Mouse (Mus musculus) 3134 (cell line): ENCODE measurements around the gene Taar7b.

Experiments used
- DNase-seq: peaks from one replicate; pipeline ENCODE4 v3.0.0-alpha.2; 2011; ENCODE audit warnings: low spot score; ENCODE audit not compliant: insufficient read length; ENCODE audit errors: extremely low read depth

The Taar7b gene

GRCm38 (mm10) chr10:24049210-24049609 is 49.5 kb downstream of the Taar7b start, which contains the start of gene Taar7f:
Taar7f (plus strand) TSS chr10:24049510.
- DNase-seq = no peak
